Mouse (Mus musculus): Measurements from ENCODE around the gene Gm40460. TPM values are rescaled to one million over a fixed set of nuclear protein-coding genes. Genes with fewer than 3 reads are reported as not detected.
"Not testable (repeated sequence)": the region's sequence is repeated elsewhere in the genome, so short reads cannot be mapped to it uniquely, and the experiment has no call there.

The Gm40460 gene
- polyA plus RNA-seq, 1 experiment from 2014 or later: not detected

GRCm38 (mm10) chr7:142258254-142258653, 17.4 kb upstream of the Gm40460 start, which contains the start of gene Gm2431:
Gene Gm2431 (minus strand): TSS chr7:142258354.
- not testable (repeated sequence) for H3K4me3 ChIP-seq (ENCODE audit: low read depth, low read length); H3K4me2 ChIP-seq; H3K9ac ChIP-seq (ENCODE audit: low read length); H3K9me3 ChIP-seq (ENCODE audit: control insufficient read depth, low read length); H3K27me3 ChIP-seq (ENCODE audit: control insufficient read depth, insufficient read depth, low read length); H3K36me3 ChIP-seq (ENCODE audit: control insufficient read depth, insufficient read depth, low read length); DNase-seq (ENCODE audit: low spot score, missing footprints); H3K27ac ChIP-seq (ENCODE audit: low read depth, low read length); H3K4me1 ChIP-seq (ENCODE audit: control insufficient read depth, insufficient read depth, low read length); ATAC-seq (ENCODE audit: low FRiP score)
- 63% methylated on average over 1 of the region's 1 CpGs for WGBS

GRCm38 (mm10) chr7:142255517-142255916, 14.6 kb upstream of the Gm40460 start:
- no peaks in the 10 kb centered on the region for H3K9me3 ChIP-seq (ENCODE audit: control insufficient read depth, low read length)
- no peaks in the 10 kb centered on the region for H3K4me1 ChIP-seq (ENCODE audit: control insufficient read depth, insufficient read depth, low read length)
- H3K27ac ChIP-seq (ENCODE audit: low read depth, low read length): no peak overlapping the region
- WGBS: 2% methylated on average over 2 of the region's 2 CpGs
- DNase-seq (ENCODE audit: low spot score, missing footprints) (no peak), ATAC-seq (ENCODE audit: low FRiP score) (no peak)
- H3K9ac ChIP-seq (ENCODE audit: low read length): no peak overlapping the region
- no peak overlapping the region for H3K4me2 ChIP-seq
- H3K27me3 ChIP-seq (ENCODE audit: control insufficient read depth, insufficient read depth, low read length): no peaks in the 10 kb centered on the region
- H3K36me3 ChIP-seq (ENCODE audit: control insufficient read depth, insufficient read depth, low read length): no peaks in the 10 kb centered on the region
- H3K4me3 ChIP-seq (ENCODE audit: low read depth, low read length): no peak overlapping the region

- Histone ChIP-seq H3K9me3 (ENCODE audit: control insufficient read depth, low read length) (no peaks in the 10 kb centered on the region), H3K27ac (ENCODE audit: low read depth, low read length) (no peak overlapping the region), H3K9ac (ENCODE audit: low read length) (no peak overlapping the region), H3K27me3 (ENCODE audit: control insufficient read depth, insufficient read depth, low read length) (no peaks in the 10 kb centered on the region), H3K4me1 (ENCODE audit: control insufficient read depth, insufficient read depth, low read length) (no peaks in the 10 kb centered on the region), H3K4me2 (no peak overlapping the region), H3K4me3 (ENCODE audit: low read depth, low read length) (no peak overlapping the region), H3K36me3 (ENCODE audit: control insufficient read depth, insufficient read depth, low read length) (no peaks in the 10 kb centered on the region)
- ATAC-seq (ENCODE audit: low FRiP score) (no peak), DNase-seq (ENCODE audit: low spot score, missing footprints) (no peak)
- 0% methylated on average over 1 of the region's 1 CpGs for WGBS
Measured at GRCm38 (mm10) chr7:142249824-142250223, 8.9 kb upstream of the Gm40460 start.

- no peaks in the 10 kb centered on the region; the same call in 1 of the 2 replicates for H3K9me3 ChIP-seq (ENCODE audit: control insufficient read depth, low read length)
- no peak overlapping the region for H3K9ac ChIP-seq (ENCODE audit: low read length)
- no peak overlapping the region for H3K4me3 ChIP-seq (ENCODE audit: low read depth, low read length)
- WGBS: 30% methylated on average over 1 of the region's 1 CpGs
- no peaks in the 10 kb centered on the region for H3K4me1 ChIP-seq (ENCODE audit: control insufficient read depth, insufficient read depth, low read length)
- ATAC-seq (ENCODE audit: low FRiP score) (no peak), DNase-seq (ENCODE audit: low spot score, missing footprints) (no peak)
- no peak overlapping the region for H3K27ac ChIP-seq (ENCODE audit: low read depth, low read length)
- no peaks in the 10 kb centered on the region for H3K27me3 ChIP-seq (ENCODE audit: control insufficient read depth, insufficient read depth, low read length)
- H3K36me3 ChIP-seq (ENCODE audit: control insufficient read depth, insufficient read depth, low read length): no peaks in the 10 kb centered on the region
- no peak overlapping the region for H3K4me2 ChIP-seq
Measured at GRCm38 (mm10) chr7:142231540-142231939, 9.3 kb downstream of the Gm40460 start.

GRCm38 (mm10) chr7:142229871-142230270, 11.0 kb downstream of the Gm40460 start, which contains the start of gene Krtap5-5:
Gene Krtap5-5 (minus strand): TSS chr7:142229971.
- not testable (repeated sequence) for H3K27me3 ChIP-seq (ENCODE audit: control insufficient read depth, insufficient read depth, low read length); H3K4me2 ChIP-seq; H3K36me3 ChIP-seq (ENCODE audit: control insufficient read depth, insufficient read depth, low read length); H3K9me3 ChIP-seq (ENCODE audit: control insufficient read depth, low read length); DNase-seq (ENCODE audit: low spot score, missing footprints); ATAC-seq (ENCODE audit: low FRiP score); H3K27ac ChIP-seq (ENCODE audit: low read depth, low read length); H3K9ac ChIP-seq (ENCODE audit: low read length); H3K4me3 ChIP-seq (ENCODE audit: low read depth, low read length); H3K4me1 ChIP-seq (ENCODE audit: control insufficient read depth, insufficient read depth, low read length)
- 65% methylated on average over 3 of the region's 3 CpGs for WGBS

GRCm38 (mm10) chr7:142224518-142224917, 16.4 kb downstream of the Gm40460 start:
- whole genome bisulfite sequencing: 59% methylated on average over 2 of the region's 2 CpGs
- DNase-seq (ENCODE audit: low spot score, missing footprints) (no peak), ATAC-seq (ENCODE audit: low FRiP score) (no peak)
- no peaks in the 10 kb centered on the region for H3K4me1 ChIP-seq (ENCODE audit: control insufficient read depth, insufficient read depth, low read length)
- no peak overlapping the region for H3K4me2 ChIP-seq
- no peak overlapping the region for H3K4me3 ChIP-seq (ENCODE audit: low read depth, low read length)
- H3K9ac ChIP-seq (ENCODE audit: low read length): no peak overlapping the region
- H3K27ac ChIP-seq (ENCODE audit: low read depth, low read length): no peak overlapping the region
- H3K9me3 ChIP-seq (ENCODE audit: control insufficient read depth, low read length): no peaks in the 10 kb centered on the region
- no peaks in the 10 kb centered on the region for H3K36me3 ChIP-seq (ENCODE audit: control insufficient read depth, insufficient read depth, low read length)
- no peaks in the 10 kb centered on the region for H3K27me3 ChIP-seq (ENCODE audit: control insufficient read depth, insufficient read depth, low read length)

GRCm38 (mm10) chr7:142212136-142212535, 28.7 kb downstream of the Gm40460 start:
- H3K4me1 ChIP-seq (ENCODE audit: control insufficient read depth, insufficient read depth, low read length); H3K9ac ChIP-seq (ENCODE audit: low read length); ATAC-seq (ENCODE audit: low FRiP score); H3K4me2 ChIP-seq; DNase-seq (ENCODE audit: low spot score, missing footprints); H3K9me3 ChIP-seq (ENCODE audit: control insufficient read depth, low read length); H3K4me3 ChIP-seq (ENCODE audit: low read depth, low read length); H3K36me3 ChIP-seq (ENCODE audit: control insufficient read depth, insufficient read depth, low read length); H3K27ac ChIP-seq (ENCODE audit: low read depth, low read length); H3K27me3 ChIP-seq (ENCODE audit: control insufficient read depth, insufficient read depth, low read length): not testable (repeated sequence)
- WGBS: 59% methylated on average over 1 of the region's 1 CpGs

GRCm38 (mm10) chr7:142211559-142211958, 29.3 kb downstream of the Gm40460 start, which contains the start of gene Gm7579:
Gene Gm7579 (plus strand): TSS chr7:142211859.
- DNase-seq (ENCODE audit: low spot score, missing footprints) (no peak), ATAC-seq (ENCODE audit: low FRiP score) (no peak)
- no peaks in the 10 kb centered on the region for H3K4me1 ChIP-seq (ENCODE audit: control insufficient read depth, insufficient read depth, low read length)
- H3K27ac ChIP-seq (ENCODE audit: low read depth, low read length): no peak within 1 kb of the TSS
- no peaks in the 10 kb centered on the region for H3K36me3 ChIP-seq (ENCODE audit: control insufficient read depth, insufficient read depth, low read length)
- H3K4me2 ChIP-seq: no peak within 1 kb of the TSS
- no peak within 1 kb of the TSS for H3K4me3 ChIP-seq (ENCODE audit: low read depth, low read length)
- 76% methylated on average over 1 of the region's 1 CpGs for WGBS
- H3K9me3 ChIP-seq (ENCODE audit: control insufficient read depth, low read length): no peaks in the 10 kb centered on the region
- H3K27me3 ChIP-seq (ENCODE audit: control insufficient read depth, insufficient read depth, low read length): no peaks in the 10 kb centered on the region
- no peak within 1 kb of the TSS for H3K9ac ChIP-seq (ENCODE audit: low read length)

- not testable (repeated sequence) for H3K36me3 ChIP-seq (ENCODE audit: control insufficient read depth, insufficient read depth, low read length); H3K4me1 ChIP-seq (ENCODE audit: control insufficient read depth, insufficient read depth, low read length); DNase-seq (ENCODE audit: low spot score, missing footprints); H3K27ac ChIP-seq (ENCODE audit: low read depth, low read length); ATAC-seq (ENCODE audit: low FRiP score); H3K9me3 ChIP-seq (ENCODE audit: control insufficient read depth, low read length); H3K4me2 ChIP-seq; H3K27me3 ChIP-seq (ENCODE audit: control insufficient read depth, insufficient read depth, low read length); H3K9ac ChIP-seq (ENCODE audit: low read length); H3K4me3 ChIP-seq (ENCODE audit: low read depth, low read length)
- 76% methylated on average over 5 of the region's 5 CpGs for WGBS
Measured at GRCm38 (mm10) chr7:142206891-142207290, 34.0 kb downstream of the Gm40460 start.

Measured in midbrain, embryonic 11.5 days (tissue).